Mouse (Mus musculus): ENCODE measurements around the gene Rapgef1.

DNA sequence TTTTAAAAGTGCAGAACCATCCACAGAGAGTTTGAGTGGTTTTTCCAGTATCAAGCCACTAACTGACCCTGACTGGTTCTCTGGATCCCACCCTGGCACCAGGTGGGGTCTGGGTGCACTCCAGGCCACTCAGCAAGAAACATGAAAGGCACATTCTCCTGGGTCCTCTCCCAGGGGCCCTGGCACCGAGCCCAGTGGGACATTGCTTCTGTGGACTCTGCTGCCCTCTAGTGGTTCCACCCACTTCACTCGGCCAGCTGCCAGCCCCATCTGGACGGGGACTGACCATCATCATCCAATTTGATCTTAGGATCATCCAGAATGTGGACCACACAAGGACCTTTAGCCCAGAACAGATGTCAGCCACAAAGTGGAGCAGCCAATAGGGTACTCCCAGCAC, 15.6 kb upstream of the Rapgef1 start:
- TF ChIP-seq CTCF (IDR thresholded peaks at IDR 0.05) (peak; percentile 94), EP300 (IDR thresholded peaks at IDR 0.05) (no peak)

All from lung, postnatal 0 days (tissue).